Mouse (Mus musculus): ENCODE measurements around the gene Cd82. TPM values are rescaled to one million over a fixed set of nuclear protein-coding genes. Genes with fewer than 3 reads are reported as not detected.

Gene Cd82
- polyA plus RNA-seq, 1 experiment = 370 TPM

GRCm38 (mm10) chr2:93425810-93426209 lies 37.1 kb downstream of the Cd82 start:
- 80% methylated on average over 4 of the region's 4 CpGs for WGBS
- no peak for DNase-seq (ENCODE audit: low read depth, low spot score)

- 85% methylated on average over 9 of the region's 9 CpGs for WGBS
- no peak for DNase-seq (ENCODE audit: low read depth, low spot score)
These were observed 38.5 kb downstream of the Cd82 start for GRCm38 (mm10) chr2:93424307-93424984.

GRCm38 (mm10) chr2:93421320-93421719 lies 41.6 kb downstream of the Cd82 start:
- DNase-seq (ENCODE audit: low read depth, low spot score) = peak; percentile 64
- WGBS = 30% methylated on average over 7 of the region's 7 CpGs

GRCm38 (mm10) chr2:93419971-93420370 lies 43.0 kb downstream of the Cd82 start:
- no peak for DNase-seq (ENCODE audit: low read depth, low spot score)
- WGBS = 86% methylated on average over 12 of the region's 12 CpGs

- DNase-seq (ENCODE audit: low read depth, low spot score) = no peak
- 35% methylated on average over 8 of the region's 8 CpGs for WGBS
These were observed 44.5 kb downstream of the Cd82 start for GRCm38 (mm10) chr2:93418396-93418795.

- 80% methylated on average over 12 of the region's 12 CpGs for WGBS
- no peak for DNase-seq (ENCODE audit: low read depth, low spot score)
These were observed 45.8 kb downstream of the Cd82 start for GRCm38 (mm10) chr2:93416874-93417709.

- 63% methylated on average over 5 of the region's 5 CpGs for WGBS
These were observed 47.7 kb downstream of the Cd82 start for GRCm38 (mm10) chr2:93415281-93415680.

GRCm38 (mm10) chr2:93414163-93414562 lies 48.8 kb downstream of the Cd82 start:
- no peak for DNase-seq (ENCODE audit: low read depth, low spot score)
- 85% methylated on average over 9 of the region's 9 CpGs for WGBS

More at GRCm38 (mm10) chr2:93415281-93415680, 47.7 kb downstream of the Cd82 start:
- no peak for DNase-seq (ENCODE audit: low read depth, low spot score)

- WGBS = 52% methylated on average over 7 of the region's 7 CpGs
- DNase-seq (ENCODE audit: low read depth, low spot score) = no peak
These were observed 49.4 kb downstream of the Cd82 start for GRCm38 (mm10) chr2:93413367-93414014.

GRCm38 (mm10) chr2:93412101-93412500 lies 50.8 kb downstream of the Cd82 start:
- no peak for DNase-seq (ENCODE audit: low read depth, low spot score)
- WGBS = 23% methylated on average over 4 of the region's 4 CpGs

- 62% methylated on average over 12 of the region's 12 CpGs for whole genome bisulfite sequencing
- no peak for DNase-seq (ENCODE audit: low read depth, low spot score)
These were observed 51.9 kb downstream of the Cd82 start for GRCm38 (mm10) chr2:93410899-93411570.

- WGBS = 36% methylated on average over 7 of the region's 7 CpGs
- no peak for DNase-seq (ENCODE audit: low read depth, low spot score)
These were observed 57.9 kb downstream of the Cd82 start for GRCm38 (mm10) chr2:93405017-93405425.

- no peak for DNase-seq (ENCODE audit: low read depth, low spot score)
- WGBS = 33% methylated on average over 4 of the region's 4 CpGs
These were observed 58.8 kb downstream of the Cd82 start for GRCm38 (mm10) chr2:93404169-93404568.

GRCm38 (mm10) chr2:93403267-93403666 lies 59.7 kb downstream of the Cd82 start:
- WGBS = 90% methylated on average over 6 of the region's 6 CpGs

GRCm38 (mm10) chr2:93391198-93391597 lies 71.7 kb downstream of the Cd82 start:
- 53% methylated on average over 6 of the region's 6 CpGs for WGBS
- no peak for DNase-seq (ENCODE audit: low read depth, low spot score)

More at GRCm38 (mm10) chr2:93403267-93403666, 59.7 kb downstream of the Cd82 start:
- no peak for DNase-seq (ENCODE audit: low read depth, low spot score)

- 32% methylated on average over 11 of the region's 11 CpGs for WGBS
- no peak for DNase-seq (ENCODE audit: low read depth, low spot score)
These were observed 72.6 kb downstream of the Cd82 start for GRCm38 (mm10) chr2:93390170-93390926.

- WGBS = 45% methylated on average over 4 of the region's 4 CpGs
- no peak for DNase-seq (ENCODE audit: low read depth, low spot score)
These were observed 76.0 kb downstream of the Cd82 start for GRCm38 (mm10) chr2:93386958-93387357.

GRCm38 (mm10) chr2:93383831-93384230 lies 79.1 kb downstream of the Cd82 start:
- 81% methylated on average over 5 of the region's 5 CpGs for WGBS
- DNase-seq (ENCODE audit: low read depth, low spot score) = no peak

- no peak for DNase-seq (ENCODE audit: low read depth, low spot score)
- WGBS = 21% methylated on average over 2 of the region's 2 CpGs
These were observed 82.3 kb downstream of the Cd82 start for GRCm38 (mm10) chr2:93380680-93381089.

All from large intestine, adult 2 months (tissue).